Mouse (Mus musculus): Measurements from ENCODE around the gene Pigx. TPM values are rescaled to one million over a fixed set of nuclear protein-coding genes. Genes with fewer than 3 reads are reported as not detected.

Gene Pigx
- polyA plus RNA-seq (2012; ENCODE audit: insufficient read depth, insufficient read length, low replicate concordance, missing spikeins): not detected in 2 replicates

DNA sequence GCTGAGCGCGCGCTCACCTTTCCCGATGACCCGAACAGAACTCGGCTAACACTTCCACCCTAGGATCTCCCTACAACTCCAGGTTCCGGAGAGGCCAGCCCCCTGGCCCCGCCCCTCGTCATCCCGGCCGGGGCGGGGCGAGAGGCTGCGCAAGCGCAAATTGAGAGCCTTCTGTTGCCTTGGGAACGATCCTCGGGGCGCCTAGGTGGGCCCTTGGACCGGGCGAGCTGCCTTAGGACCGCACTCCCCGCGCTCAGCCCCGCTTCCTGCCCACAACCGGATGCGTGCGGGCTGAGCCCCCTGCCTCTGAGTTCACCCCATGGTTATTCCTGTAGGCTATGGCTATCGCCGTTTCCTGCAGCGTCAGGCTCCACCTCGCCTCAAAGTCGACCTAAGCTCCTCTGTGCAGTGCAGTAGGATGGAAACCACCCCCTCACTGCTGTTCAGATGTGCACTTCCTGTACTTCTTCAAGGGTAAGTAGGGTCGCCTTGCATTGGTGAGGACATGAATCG lies at the start of gene Pigx, which contains the start of gene Cep19:
TSS of gene Pigx (minus strand) at position 103 of the 513 bp plus-strand sequence.
TSS of gene Cep19 (plus strand) at position 163 of the 513 bp plus-strand sequence.
- Histone ChIP-seq H3K4me3 (ENCODE audit: insufficient read depth, low read depth, low read length) (peak within 1 kb of the TSS; percentile 92), H3K27ac (ENCODE audit: insufficient read depth, low read depth, low read length) (peak within 1 kb of the TSS; percentile 57), H3K4me1 (ENCODE audit: control insufficient read depth, insufficient read depth, low read length) (peaks cover 5% of the 10 kb centered on the region; the same call in 1 of the 2 replicates)
- under 1% methylated on average over 34 of the region's 34 CpGs for whole genome bisulfite sequencing
- peak; percentile 59 for TF ChIP-seq POLR2A (IDR thresholded peaks at IDR 0.05; ENCODE audit: insufficient read depth, low read depth, low read length)
- TF ChIP-seq CTCF (IDR thresholded peaks at IDR 0.05; ENCODE audit: insufficient read depth, low read depth, low read length): no peak

DNA sequence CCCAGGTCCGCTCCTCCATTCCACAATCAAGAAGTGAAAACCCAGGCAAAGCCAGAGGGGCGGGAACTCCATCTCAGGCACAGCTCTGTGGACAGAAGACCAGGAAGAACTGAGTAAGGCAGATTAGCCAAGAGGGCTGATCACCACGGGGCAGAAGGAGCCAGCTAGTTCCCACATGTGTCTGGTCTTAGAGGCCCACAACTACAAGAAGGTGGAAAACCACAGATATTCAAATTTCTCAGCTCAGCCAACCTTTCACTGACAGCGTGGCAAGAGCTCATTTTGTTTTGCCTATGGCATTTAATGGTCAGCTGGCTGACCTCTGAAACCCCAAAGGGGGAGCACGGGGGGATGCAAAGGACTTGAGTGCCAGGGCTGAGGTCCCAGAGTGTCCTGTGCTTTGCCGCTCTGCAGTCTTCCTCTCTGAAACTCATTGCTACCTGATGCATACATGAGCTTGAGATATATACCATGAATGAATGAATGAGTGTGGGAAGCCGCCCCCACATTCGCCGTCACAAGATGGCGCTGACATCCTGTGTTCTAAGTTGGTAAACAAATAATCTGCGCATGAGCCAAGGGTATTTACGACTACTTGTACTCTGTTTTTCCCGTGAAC lies 48.2 kb upstream of the Pigx start:
- 60% methylated on average over 11 of the region's 13 CpGs for WGBS
- no peak overlapping the region for H3K4me3 ChIP-seq (ENCODE audit: insufficient read depth, low read depth, low read length)
- H3K27ac ChIP-seq (ENCODE audit: insufficient read depth, low read depth, low read length): no peak overlapping the region
- H3K4me1 ChIP-seq (ENCODE audit: control insufficient read depth, insufficient read depth, low read length): no peaks in the 10 kb centered on the region
- no peak for TF ChIP-seq CTCF (IDR thresholded peaks at IDR 0.05; ENCODE audit: insufficient read depth, low read depth, low read length)
- TF ChIP-seq POLR2A (IDR thresholded peaks at IDR 0.05; ENCODE audit: insufficient read depth, low read depth, low read length): no peak

DNA sequence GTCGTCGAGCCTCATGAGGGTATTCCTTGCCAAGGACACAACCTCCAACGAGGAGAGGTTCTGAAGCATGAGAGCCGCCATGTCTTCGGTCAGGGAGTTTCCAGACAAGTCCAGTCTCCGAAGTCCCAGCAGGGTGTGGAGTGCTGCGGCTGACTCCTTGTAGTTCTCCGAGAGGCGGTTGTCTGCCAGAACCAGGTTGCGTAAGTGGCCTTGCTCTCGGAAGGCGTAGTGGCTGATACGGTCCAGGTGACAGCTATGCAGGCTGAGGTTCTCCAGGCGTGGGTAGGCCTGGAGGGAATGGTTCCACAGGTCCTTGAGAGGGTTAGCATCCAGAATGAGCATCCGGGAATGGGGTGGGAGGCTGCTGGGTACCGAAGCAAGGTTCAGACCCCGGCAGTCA lies 45.1 kb upstream of the Pigx start:
- no peak for TF ChIP-seq CTCF (IDR thresholded peaks at IDR 0.05; ENCODE audit: insufficient read depth, low read depth, low read length)
- no peak for TF ChIP-seq POLR2A (IDR thresholded peaks at IDR 0.05; ENCODE audit: insufficient read depth, low read depth, low read length)
- H3K4me3 ChIP-seq (ENCODE audit: insufficient read depth, low read depth, low read length): no peak overlapping the region
- H3K4me1 ChIP-seq (ENCODE audit: control insufficient read depth, insufficient read depth, low read length): no peaks in the 10 kb centered on the region
- 95% methylated on average over 17 of the region's 17 CpGs for WGBS
- H3K27ac ChIP-seq (ENCODE audit: insufficient read depth, low read depth, low read length): no peak overlapping the region

DNA sequence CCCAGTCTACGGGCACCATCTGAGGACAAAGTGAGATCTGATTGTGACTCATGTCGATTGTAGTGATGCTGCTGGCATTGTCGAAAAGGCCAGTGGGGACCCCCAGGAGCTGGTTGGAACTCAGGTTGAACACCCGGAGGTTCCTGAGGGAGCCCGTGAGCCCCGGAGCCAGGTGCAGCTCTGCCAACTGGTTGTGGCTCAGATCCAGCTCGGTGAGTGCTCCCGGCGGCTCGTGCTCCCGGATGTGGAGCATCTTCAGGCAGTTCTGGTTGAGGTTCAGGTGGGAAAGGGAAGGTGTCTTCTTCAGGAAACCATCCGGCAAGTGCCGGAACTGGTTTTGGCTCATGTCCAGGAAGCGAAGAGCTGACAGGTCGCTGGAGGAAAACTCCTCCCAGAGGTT lies 44.2 kb upstream of the Pigx start:
- no peak overlapping the region for H3K4me3 ChIP-seq (ENCODE audit: insufficient read depth, low read depth, low read length)
- no peaks in the 10 kb centered on the region for H3K4me1 ChIP-seq (ENCODE audit: control insufficient read depth, insufficient read depth, low read length)
- no peak overlapping the region for H3K27ac ChIP-seq (ENCODE audit: insufficient read depth, low read depth, low read length)
- TF ChIP-seq POLR2A (IDR thresholded peaks at IDR 0.05; ENCODE audit: insufficient read depth, low read depth, low read length) (no peak), CTCF (IDR thresholded peaks at IDR 0.05; ENCODE audit: insufficient read depth, low read depth, low read length) (no peak)
- WGBS: 95% methylated on average over 15 of the region's 15 CpGs

DNA sequence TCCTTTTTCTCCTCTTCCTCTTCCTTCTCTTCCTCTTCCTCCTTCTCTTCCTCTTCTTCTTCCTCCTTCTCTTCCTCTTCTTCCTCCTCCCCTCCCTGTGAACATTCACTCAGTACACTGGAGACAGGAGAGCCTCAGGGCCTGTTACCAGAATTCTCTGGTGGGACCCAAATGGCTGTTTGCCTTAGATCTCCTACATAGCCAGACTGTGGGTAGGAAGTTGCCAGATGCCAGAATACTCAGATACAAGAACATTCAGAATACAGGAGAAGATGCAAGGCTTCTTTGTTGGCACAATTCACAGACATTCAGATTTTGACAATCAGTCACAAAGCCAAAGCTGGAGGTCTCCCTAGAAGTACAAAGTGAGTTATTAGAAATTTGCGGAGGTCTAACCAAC lies 39.4 kb upstream of the Pigx start:
- Histone ChIP-seq H3K27ac (ENCODE audit: insufficient read depth, low read depth, low read length) (no peak overlapping the region), H3K4me3 (ENCODE audit: insufficient read depth, low read depth, low read length) (no peak overlapping the region), H3K4me1 (ENCODE audit: control insufficient read depth, insufficient read depth, low read length) (no peaks in the 10 kb centered on the region)
- WGBS: 93% methylated on average over 1 of the region's 1 CpGs
- no peak for TF ChIP-seq POLR2A (IDR thresholded peaks at IDR 0.05; ENCODE audit: insufficient read depth, low read depth, low read length)
- no peak for TF ChIP-seq CTCF (IDR thresholded peaks at IDR 0.05; ENCODE audit: insufficient read depth, low read depth, low read length)

DNA sequence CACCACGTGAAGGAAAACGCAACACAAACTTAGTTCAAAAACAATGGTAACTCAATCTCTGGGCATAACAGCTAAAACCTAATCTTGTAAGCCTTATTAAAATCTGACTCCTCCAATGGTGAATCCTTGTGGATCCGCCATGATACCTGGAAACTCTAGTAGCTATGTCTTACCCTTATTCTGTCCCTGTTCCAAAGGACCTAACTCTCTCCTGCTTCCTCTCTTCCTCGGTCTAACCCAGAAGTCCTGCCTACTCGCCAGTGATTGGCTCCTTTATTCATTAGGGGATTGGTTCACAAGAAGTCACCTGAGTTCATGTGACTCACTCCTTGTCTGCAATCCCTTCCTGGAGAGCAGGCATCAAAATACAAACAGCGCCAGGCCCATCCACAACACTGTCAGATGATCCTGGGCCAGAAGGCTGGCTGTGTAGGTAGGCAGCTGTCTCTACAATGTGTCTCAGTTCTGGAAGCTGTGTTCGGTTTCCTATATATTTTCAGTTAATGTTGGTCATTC lies 36.4 kb upstream of the Pigx start:
- no peak overlapping the region for H3K27ac ChIP-seq (ENCODE audit: insufficient read depth, low read depth, low read length)
- no peaks in the 10 kb centered on the region for H3K4me1 ChIP-seq (ENCODE audit: control insufficient read depth, insufficient read depth, low read length)
- TF ChIP-seq POLR2A (IDR thresholded peaks at IDR 0.05; ENCODE audit: insufficient read depth, low read depth, low read length) (no peak), CTCF (IDR thresholded peaks at IDR 0.05; ENCODE audit: insufficient read depth, low read depth, low read length) (no peak)
- WGBS: 85% methylated on average over 7 of the region's 7 CpGs
- no peak overlapping the region for H3K4me3 ChIP-seq (ENCODE audit: insufficient read depth, low read depth, low read length)

DNA sequence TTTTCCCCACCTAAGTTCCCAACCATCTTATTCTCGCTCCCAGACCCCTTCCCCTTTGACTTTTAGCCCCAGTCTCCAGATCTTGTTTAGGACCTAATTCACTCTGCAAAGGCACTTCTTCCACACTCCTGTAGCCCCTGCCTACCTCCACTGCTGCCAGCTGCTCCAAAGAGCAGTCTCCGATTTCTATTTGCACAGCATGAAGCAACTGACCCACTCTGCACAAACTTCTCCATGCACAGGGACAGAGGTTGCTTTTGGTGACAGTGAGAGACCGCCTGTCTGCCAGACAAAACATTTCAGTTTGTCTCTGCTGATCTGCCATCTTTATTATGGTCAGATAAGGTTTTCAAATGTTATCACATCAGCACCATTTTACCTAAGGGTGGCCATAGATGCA lies 33.6 kb upstream of the Pigx start:
- Histone ChIP-seq H3K4me3 (ENCODE audit: insufficient read depth, low read depth, low read length) (no peak overlapping the region), H3K27ac (ENCODE audit: insufficient read depth, low read depth, low read length) (no peak overlapping the region), H3K4me1 (ENCODE audit: control insufficient read depth, insufficient read depth, low read length) (no peaks in the 10 kb centered on the region)
- WGBS: 88% methylated on average over 3 of the region's 3 CpGs
- no peak for TF ChIP-seq POLR2A (IDR thresholded peaks at IDR 0.05; ENCODE audit: insufficient read depth, low read depth, low read length)
- no peak for TF ChIP-seq CTCF (IDR thresholded peaks at IDR 0.05; ENCODE audit: insufficient read depth, low read depth, low read length)

DNA sequence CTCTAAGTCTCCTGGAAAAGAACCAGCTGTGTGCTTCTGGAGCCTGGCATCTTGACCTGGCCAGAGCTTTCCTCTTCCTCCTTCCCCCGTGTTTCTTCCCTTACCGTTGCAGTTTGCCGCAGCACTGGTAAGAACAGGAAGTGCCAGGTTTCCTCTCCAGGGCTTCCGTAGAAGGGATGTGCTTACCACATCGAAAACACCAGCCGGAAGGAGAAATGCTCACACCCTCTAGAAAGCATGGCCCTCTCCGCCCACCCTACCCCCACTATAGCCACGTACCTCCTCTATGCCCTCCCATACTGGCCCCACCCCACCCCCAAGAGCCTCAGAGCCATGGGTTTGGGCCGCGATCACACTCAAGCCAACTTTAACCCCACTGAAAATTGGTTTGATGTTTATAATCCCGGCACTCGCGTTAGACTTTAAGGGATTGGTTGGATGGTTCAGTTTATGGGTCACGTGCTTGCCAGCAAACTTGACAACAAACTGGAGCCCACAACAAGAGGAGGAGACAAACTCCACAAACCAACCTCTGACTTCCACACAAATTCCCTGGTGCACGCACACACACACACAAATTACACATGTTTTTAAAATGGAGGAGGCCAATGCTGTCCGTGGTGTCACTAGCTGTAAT lies 30.8 kb upstream of the Pigx start:
- no peak overlapping the region for H3K27ac ChIP-seq (ENCODE audit: insufficient read depth, low read depth, low read length)
- WGBS: 77% methylated on average over 16 of the region's 16 CpGs
- TF ChIP-seq CTCF (IDR thresholded peaks at IDR 0.05; ENCODE audit: insufficient read depth, low read depth, low read length): no peak
- no peaks in the 10 kb centered on the region for H3K4me1 ChIP-seq (ENCODE audit: control insufficient read depth, insufficient read depth, low read length)
- no peak overlapping the region for H3K4me3 ChIP-seq (ENCODE audit: insufficient read depth, low read depth, low read length)

Measured in olfactory bulb, adult 2 months (tissue).